Mouse (Mus musculus): Measurements from ENCODE around the gene Pde12. TPM values are rescaled to one million over a fixed set of nuclear protein-coding genes. Genes with fewer than 3 reads are reported as not detected.

Gene Pde12
- polyA plus RNA-seq (2012; rRNA removed) = 5.6 and 7.2 TPM in 2 replicates

DNA sequence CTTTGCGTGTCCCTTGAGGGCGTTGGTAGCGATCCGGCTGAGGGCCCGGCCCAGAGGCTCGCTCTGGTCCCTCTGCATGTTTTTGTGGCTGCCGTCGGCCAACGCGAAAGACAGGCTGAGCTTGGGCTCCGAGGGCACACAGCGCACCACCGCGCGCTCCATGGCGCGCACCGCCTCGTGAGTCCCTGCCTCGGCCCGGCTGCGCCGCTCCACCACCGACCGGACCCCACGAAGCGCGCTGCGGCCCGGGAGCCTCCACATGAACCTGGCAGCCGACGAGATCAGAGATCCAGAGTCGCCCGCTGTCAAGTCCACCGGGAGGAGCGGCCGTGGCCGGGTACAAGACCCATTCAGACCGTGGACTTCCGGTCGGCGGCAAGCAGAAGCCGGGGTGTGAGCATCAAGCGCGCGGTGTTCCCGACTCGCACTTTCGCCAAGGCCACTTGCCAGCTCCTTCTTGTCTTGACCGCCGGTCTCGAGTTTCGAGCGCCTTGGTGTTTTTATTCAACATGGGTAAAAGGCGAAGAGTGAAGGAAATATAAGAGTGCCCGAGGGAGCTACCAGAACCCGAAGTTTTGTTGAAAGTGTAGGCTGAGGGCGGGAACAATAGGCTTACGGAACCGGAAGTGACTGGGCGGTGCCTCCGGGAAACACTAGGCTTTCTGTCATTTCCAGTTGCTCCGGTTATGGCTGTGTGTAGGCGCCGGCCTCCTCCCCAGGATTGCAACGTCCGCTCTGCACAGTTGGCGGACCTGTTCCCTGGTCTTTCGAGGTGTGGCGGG lies at the start of gene Pde12:
Pde12 (minus strand) TSS at position 592 of the 782 bp plus-strand sequence.

DNA sequence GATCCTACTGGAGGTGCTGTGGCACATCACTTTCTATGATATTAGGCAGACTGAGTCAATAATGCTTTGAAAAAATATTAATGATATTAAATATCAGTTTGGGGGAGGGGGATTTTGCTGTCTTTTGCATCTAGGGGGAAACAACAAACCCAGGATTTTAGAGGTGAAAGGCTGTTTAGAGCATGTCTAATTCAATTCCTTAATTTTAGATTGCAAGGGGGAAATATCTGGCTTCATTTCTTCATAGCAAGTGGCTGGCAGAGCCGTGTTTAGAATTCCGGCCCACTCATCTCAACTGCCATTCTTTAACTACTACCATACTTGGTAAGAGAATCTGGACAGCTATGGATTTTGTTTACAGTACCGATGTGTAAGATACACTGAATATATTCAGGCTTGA lies 23.3 kb upstream of the Pde12 start, which contains the start of gene Dnah12:
Dnah12 (plus strand) TSS at position 301 of the 400 bp plus-strand sequence.

DNA sequence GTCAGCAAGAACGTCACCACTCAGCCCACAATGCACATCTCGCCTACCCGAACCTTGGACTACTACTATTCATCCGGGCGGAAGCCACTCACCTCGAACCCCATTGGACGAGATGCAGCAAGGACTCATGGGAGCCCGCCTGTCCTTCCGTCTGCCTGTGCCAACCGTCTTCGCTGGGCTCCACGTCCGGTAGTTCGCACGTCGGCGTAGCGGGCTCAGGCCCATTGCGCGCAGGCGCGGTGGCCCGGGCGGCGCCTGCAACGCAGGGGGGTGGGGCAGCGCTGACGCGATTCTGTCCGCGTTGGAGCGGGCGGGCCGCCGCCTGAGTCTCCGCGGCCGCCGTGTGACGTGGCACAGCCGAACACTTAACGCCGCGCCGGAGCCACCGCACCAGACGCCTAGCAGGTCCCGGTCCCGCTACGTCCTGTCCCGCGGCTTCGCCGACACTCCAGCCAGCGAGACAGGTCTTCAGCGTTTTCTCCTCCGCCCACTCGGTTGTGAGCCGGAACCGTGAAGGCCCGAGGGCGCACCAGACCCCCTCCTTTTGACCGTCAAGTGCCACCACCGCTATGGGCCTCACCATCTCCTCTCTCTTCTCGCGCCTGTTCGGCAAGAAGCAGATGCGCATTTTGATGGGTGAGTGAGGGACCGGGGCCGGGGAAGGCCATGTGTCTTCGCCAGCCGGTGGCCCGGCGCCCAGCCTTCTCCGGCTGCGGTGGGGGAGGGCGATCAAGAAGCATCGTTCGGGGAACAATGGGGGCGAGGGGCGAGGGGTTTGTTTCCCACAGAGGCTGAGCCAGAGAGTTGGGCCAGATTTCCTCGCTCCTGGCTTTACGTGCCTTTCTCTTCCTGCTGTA lies 31.6 kb downstream of the Pde12 start, which contains the start of gene Arf4:
Arf4 (plus strand) TSS at position 224 of the 857 bp plus-strand sequence.

Other genes with a start within 250 kb of the Pde12 start
- gene Slmap, start 135.0 kb downstream of the Pde12 start, polyA plus RNA-seq (2012; rRNA removed) = 31.0 and 38.9 TPM in 2 replicates
- 18.0 and 27.1 TPM in 2 replicates for gene Dennd6a, start 96.0 kb downstream of the Pde12 start, polyA plus RNA-seq (2012; rRNA removed)
- 107 and 199 TPM in 2 replicates for gene Arf4, start 31.8 kb downstream of the Pde12 start, polyA plus RNA-seq (2012; rRNA removed)
- 0.02 TPM in 2 replicates for gene Dnah12, start 23.4 kb upstream of the Pde12 start, polyA plus RNA-seq (2012; rRNA removed)
- gene Asb14, start 224.7 kb upstream of the Pde12 start, polyA plus RNA-seq (2012; rRNA removed) = 0.10 TPM in 1 of 2 replicates, not detected in the other